Mouse (Mus musculus) liver, adult 2 months (tissue): Measurements from ENCODE around the gene Mrps18c. TPM values are rescaled to one million over a fixed set of nuclear protein-coding genes. Genes with fewer than 3 reads are reported as not detected.

Experiments used
- DNase-seq: peaks from one replicate; pipeline ENCODE4 v3.0.0-alpha.2; 2011; ENCODE audit warnings: low read depth, low spot score; ENCODE audit errors: extremely low read depth
- H3K27ac ChIP-seq: fragments of 200-500 bp; replicated peaks from 2 replicates; pipeline ENCODE4 v1.5.1; 2012; ENCODE audit warnings: low read depth, mild to moderate bottlenecking, control low read depth, inconsistent platforms, low read length; ENCODE audit not compliant: insufficient read depth
- H3K27me3 ChIP-seq: fragments of 200-500 bp; 2 replicates; pipeline ENCODE4 v1.6.1; 2012; ENCODE audit warnings: mild to moderate bottlenecking, moderate library complexity, low read length, inconsistent platforms; ENCODE audit not compliant: control insufficient read depth, insufficient read depth
- H3K36me3 ChIP-seq: fragments of 200-500 bp; 2 replicates; pipeline ENCODE4 v1.6.1; 2012; ENCODE audit warnings: low read length, inconsistent platforms; ENCODE audit not compliant: control insufficient read depth, insufficient read depth
- H3K4me1 ChIP-seq: fragments of 200-500 bp; 2 replicates; pipeline ENCODE4 v1.6.1; 2011; ENCODE audit warnings: low read length; ENCODE audit not compliant: control insufficient read depth, insufficient read depth
- H3K4me3 ChIP-seq: fragments of 200-500 bp; 2 replicates; pipeline ENCODE4 v1.5.1; 2011; ENCODE audit warnings: low read depth, mild to moderate bottlenecking, control low read depth, low read length, moderate library complexity; ENCODE audit not compliant: insufficient read depth
- H3K79me2 ChIP-seq: fragments of 200-500 bp; 2 replicates; pipeline ENCODE4 v1.6.1; 2012; ENCODE audit warnings: inconsistent platforms, mild to moderate bottlenecking, low read length, moderate library complexity; ENCODE audit not compliant: control insufficient read depth, insufficient read depth
- H3K9ac ChIP-seq: fragments of 200-500 bp; 2 replicates; pipeline ENCODE4 v1.6.1; 2012; ENCODE audit warnings: low read depth, mild to moderate bottlenecking, control low read depth, inconsistent platforms, low read length
- CTCF ChIP-seq: fragments of 200-500 bp; IDR thresholded peaks from 2 replicates; pipeline ENCODE4 v1.5.1; 2011; ENCODE audit warnings: low read depth, low read length, control low read depth
- POLR2A ChIP-seq: fragments of 200-500 bp; IDR thresholded peaks from 2 replicates; pipeline ENCODE4 v1.6.1; 2011; ENCODE audit warnings: low read length, control low read depth; ENCODE audit not compliant: insufficient read depth; ENCODE audit errors: extremely low read depth
- WGBS: fragments of 180-500 bp; shearing (Covaris S2); methylation state at CpG from one replicate; pipeline ENCODE4 v1.1.7; 2018; 5-methylcytosine and 5-hydroxymethylcytosine counted together
- polyA plus RNA-seq: library from polyadenylated mRNA; depleted of rRNA; stranded (reverse); fragments of >200 nt; gene quantifications from 2 replicates; pipeline ENCODE4 v1.2.3, GENCODE M21; 2012
- total RNA-seq: library from RNA; depleted of rRNA; stranded (reverse); fragments of >200 nt; gene quantifications from 2 replicates; pipeline ENCODE4 v1.2.3, GENCODE M21; 2014

Mrps18c gene
- total and polyA plus RNA-seq, 2 experiments = 22.7 to 48.5 TPM

DNA sequence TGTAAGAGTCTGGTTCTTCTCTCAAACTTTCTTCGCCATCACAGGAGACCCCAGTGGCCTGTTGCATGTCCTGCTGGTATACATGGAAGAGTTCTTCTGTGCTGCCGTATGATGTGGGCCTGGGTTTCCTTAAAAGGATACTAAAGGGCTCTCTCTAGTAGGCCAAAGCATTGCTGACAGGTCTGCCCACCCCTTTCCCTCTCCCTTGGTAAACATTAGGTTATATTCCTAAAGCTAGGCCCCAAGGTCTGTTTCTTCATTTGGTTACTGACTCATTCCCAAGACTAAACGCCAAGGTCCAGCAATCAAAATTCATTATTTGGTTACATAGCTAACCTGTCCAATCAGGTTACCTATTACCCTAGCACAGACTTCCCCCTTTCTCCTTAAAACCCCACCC lies 34.3 kb downstream of the Mrps18c start:
- Histone ChIP-seq H3K36me3 (no peaks in the 10 kb centered on the region), H3K27me3 (no peaks in the 10 kb centered on the region), H3K9ac (no peak overlapping the region), H3K79me2 (no peaks in the 10 kb centered on the region), H3K27ac (no peak overlapping the region), H3K4me1 (no peaks in the 10 kb centered on the region), H3K4me3 (no peak overlapping the region)
- 86% methylated on average over 3 of the region's 3 CpGs for WGBS
- TF ChIP-seq POLR2A = no peak
- no peak for TF ChIP-seq CTCF
- DNase-seq = no peak

- Histone ChIP-seq H3K27ac (no peak overlapping the region), H3K79me2 (no peaks in the 10 kb centered on the region), H3K36me3 (no peaks in the 10 kb centered on the region), H3K4me1 (no peaks in the 10 kb centered on the region), H3K9ac (no peak overlapping the region), H3K4me3 (no peak overlapping the region), H3K27me3 (no peaks in the 10 kb centered on the region)
- WGBS = 94% methylated on average over 2 of the region's 2 CpGs
- TF ChIP-seq POLR2A = no peak
- no peak for TF ChIP-seq CTCF
- DNase-seq = no peak
Measured at GRCm38 (mm10) chr5:100833841-100834240, 35.4 kb downstream of the Mrps18c start.

DNA sequence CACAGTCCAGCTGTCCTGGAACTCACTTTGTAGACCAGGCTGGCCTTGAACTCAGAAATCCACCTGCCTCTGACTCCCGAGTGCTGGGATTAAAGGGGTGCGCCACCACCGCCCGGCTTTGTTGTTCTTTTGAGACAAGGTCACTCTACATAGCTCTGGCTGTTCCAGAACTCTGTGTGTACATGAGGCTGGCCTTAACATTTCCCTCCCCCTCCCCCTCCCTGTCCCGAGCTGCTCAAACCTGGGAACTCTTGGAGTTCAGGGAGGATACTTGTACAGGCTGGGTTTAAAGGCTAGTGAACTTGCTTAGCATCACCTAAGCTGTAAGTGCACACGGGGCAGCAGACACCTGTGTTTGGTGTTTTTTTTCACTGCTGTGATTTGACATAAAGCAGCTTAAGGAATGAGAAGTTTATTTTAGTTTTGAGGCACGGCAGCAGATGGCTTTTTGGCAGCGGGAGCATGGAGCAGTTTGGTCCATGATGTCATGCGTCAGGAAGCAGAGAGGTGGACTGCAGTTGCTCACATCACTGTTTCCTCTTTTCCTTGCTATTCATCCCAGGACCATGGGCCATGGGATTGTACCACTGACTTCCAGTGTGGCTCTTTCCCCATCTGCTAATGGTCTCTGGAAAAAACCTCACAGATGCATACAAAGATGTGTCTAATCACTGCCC lies 37.6 kb downstream of the Mrps18c start:
- H3K4me3 ChIP-seq = no peak overlapping the region
- WGBS = 56% methylated on average over 9 of the region's 9 CpGs
- no peak overlapping the region for H3K9ac ChIP-seq
- H3K4me1 ChIP-seq = no peaks in the 10 kb centered on the region
- H3K27me3 ChIP-seq = no peaks in the 10 kb centered on the region
- H3K27ac ChIP-seq = no peak overlapping the region
- no peak for DNase-seq
- no peak for TF ChIP-seq CTCF
- TF ChIP-seq POLR2A = no peak
- no peaks in the 10 kb centered on the region for H3K36me3 ChIP-seq
- no peaks in the 10 kb centered on the region for H3K79me2 ChIP-seq

- Histone ChIP-seq H3K36me3 (no peaks in the 10 kb centered on the region), H3K79me2 (no peaks in the 10 kb centered on the region), H3K27ac (no peak overlapping the region), H3K9ac (no peak overlapping the region), H3K27me3 (no peaks in the 10 kb centered on the region), H3K4me1 (no peaks in the 10 kb centered on the region), H3K4me3 (no peak overlapping the region)
- WGBS = 85% methylated on average over 7 of the region's 7 CpGs
- DNase-seq = no peak
- TF ChIP-seq CTCF (no peak), POLR2A (no peak)
Measured at GRCm38 (mm10) chr5:100837907-100838306, 39.5 kb downstream of the Mrps18c start.

- no peak for DNase-seq
- Histone ChIP-seq H3K79me2 (no peaks in the 10 kb centered on the region), H3K27me3 (no peaks in the 10 kb centered on the region), H3K4me3 (no peak overlapping the region), H3K9ac (no peak overlapping the region), H3K36me3 (no peaks in the 10 kb centered on the region), H3K4me1 (peaks cover 4% of the 10 kb centered on the region), H3K27ac (no peak overlapping the region)
- TF ChIP-seq CTCF (no peak), POLR2A (no peak)
- 77% methylated on average over 3 of the region's 3 CpGs for WGBS
Measured at GRCm38 (mm10) chr5:100844485-100844884, 46.1 kb downstream of the Mrps18c start.

DNA sequence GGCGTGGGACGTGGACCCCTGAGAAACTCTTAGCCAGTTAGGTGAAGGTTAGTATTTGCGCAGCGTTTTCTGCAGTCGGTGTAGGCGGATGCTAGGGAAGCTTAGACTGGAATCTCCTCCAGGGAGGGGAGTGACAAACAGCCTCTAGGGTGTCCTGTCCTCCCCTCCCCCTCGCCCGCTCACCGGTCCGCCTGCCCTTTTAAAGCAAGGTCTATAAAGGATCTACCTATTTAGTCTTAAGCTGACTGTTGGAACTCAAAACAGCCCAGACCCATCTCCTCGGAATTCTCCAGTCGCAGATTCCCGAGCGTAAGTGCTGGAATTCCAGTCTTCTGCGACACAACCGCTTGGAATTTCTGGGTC lies 47.0 kb downstream of the Mrps18c start, which contains the start of gene Gpat3:
Gene Gpat3 (plus strand): TSS at position 229 of the 363 bp plus-strand sequence.
- no peaks in the 10 kb centered on the region for H3K27me3 ChIP-seq
- H3K79me2 ChIP-seq = no peaks in the 10 kb centered on the region
- peak within 1 kb of the TSS; percentile 63 for H3K4me3 ChIP-seq
- H3K4me1 ChIP-seq = peaks cover 4% of the 10 kb centered on the region
- peak within 1 kb of the TSS; percentile 82 for H3K9ac ChIP-seq
- DNase-seq = no peak
- no peaks in the 10 kb centered on the region for H3K36me3 ChIP-seq
- WGBS = under 1% methylated on average over 16 of the region's 16 CpGs
- TF ChIP-seq POLR2A (no peak), CTCF (no peak)
- H3K27ac ChIP-seq = peak within 1 kb of the TSS; percentile 30
